Mouse (Mus musculus) stomach, postnatal 0 days (tissue): ENCODE results near the gene Slu7. TPM values are rescaled to one million over a fixed set of nuclear protein-coding genes. Genes with fewer than 3 reads are reported as not detected.

Experiments
- ATAC-seq: fragments of 200-750 bp; cut with Nextera tagmentation; 2 replicates; pipeline ENCODE4 v1.8.0; 2017; ENCODE audit not compliant: low FRiP score, low TSS enrichment
- DNase-seq: peaks from one replicate; pipeline ENCODE4 v3.0.0-alpha.2; 2016; ENCODE audit warnings: low spot score
- H3K27ac ChIP-seq: fragments of 300-500 bp; sonication (generic); replicated peaks from 2 replicates; pipeline ENCODE4 v1.5.1; 2014; ENCODE audit warnings: mild to moderate bottlenecking, control low read depth
- H3K27me3 ChIP-seq: fragments of 300-500 bp; sonication (generic); 2 replicates; pipeline ENCODE4 v1.6.1; 2014; ENCODE audit warnings: low read length; ENCODE audit not compliant: control insufficient read depth, insufficient read depth
- H3K36me3 ChIP-seq: fragments of 300-500 bp; sonication (generic); 2 replicates; pipeline ENCODE4 v1.6.1; 2014; ENCODE audit warnings: low read length, mixed read lengths; ENCODE audit not compliant: control insufficient read depth, insufficient read depth
- H3K4me1 ChIP-seq: fragments of 300-500 bp; sonication (generic); replicated peaks from 2 replicates; pipeline ENCODE4 v1.6.1; 2014; ENCODE audit warnings: antibody characterized with exemption; ENCODE audit not compliant: control insufficient read depth, insufficient read depth
- H3K4me2 ChIP-seq: fragments of 300-500 bp; sonication (generic); replicated peaks from 2 replicates; pipeline ENCODE4 v1.6.1; 2014; ENCODE audit warnings: low read depth, mild to moderate bottlenecking, control low read depth, moderate library complexity
- H3K4me3 ChIP-seq: fragments of 300-500 bp; sonication (generic); 2 replicates; pipeline ENCODE4 v1.5.1; 2014; ENCODE audit warnings: low read depth, low read length, control low read depth
- H3K9ac ChIP-seq: fragments of 300-500 bp; sonication (generic); 2 replicates; pipeline ENCODE4 v1.6.1; 2014; ENCODE audit warnings: mild to moderate bottlenecking, low read length, control low read depth, mixed read lengths
- H3K9me3 ChIP-seq: fragments of 300-500 bp; sonication (generic); 2 replicates; pipeline ENCODE4 v1.6.1; 2016; ENCODE audit warnings: low read length; ENCODE audit not compliant: control insufficient read depth
- CTCF ChIP-seq: IDR thresholded peaks from 2 replicates; pipeline ENCODE4 v1.5.1; 2016; ENCODE audit warnings: antibody characterized with exemption, low read depth, mild to moderate bottlenecking, moderate library complexity
- EP300 ChIP-seq: optimal IDR thresholded peaks from 2 replicates; pipeline ENCODE3; 2016; ENCODE audit warnings: antibody characterized with exemption
- WGBS: fragments of 180-500 bp; shearing (Covaris S2); extraction: QIAGEN DNeasy Blood & Tissue Kit; methylation state at CpG from one replicate; pipeline ENCODE4 v1.1.7; 2014; 5-methylcytosine and 5-hydroxymethylcytosine counted together
- polyA plus RNA-seq: library from polyadenylated mRNA; unstranded; fragments of >200 nt; fragmentation: Nextera tagmentation; extraction: Ambion mirVana; gene quantifications from 2 replicates; pipeline ENCODE4 v1.2.1, GENCODE M21; 2015

Slu7 gene
- polyA plus RNA-seq, 1 experiment from 2014 or later = 38.1 TPM

GRCm38 (mm10) chr11:43495037-43495436 lies 61.5 kb downstream of the Slu7 start:
- Histone ChIP-seq H3K4me2 (no peak overlapping the region), H3K36me3 (no peaks in the 10 kb centered on the region), H3K4me3 (no peak overlapping the region), H3K27me3 (no peaks in the 10 kb centered on the region), H3K27ac (no peak overlapping the region), H3K9ac (no peak overlapping the region), H3K9me3 (no peaks in the 10 kb centered on the region), H3K4me1 (no peaks in the 10 kb centered on the region)
- no peak for DNase-seq
- peak; percentile 52 for TF ChIP-seq CTCF
- TF ChIP-seq EP300 = no peak
- WGBS = 51% methylated on average over 8 of the region's 8 CpGs
- no peak for ATAC-seq

GRCm38 (mm10) chr11:43495532-43495931 lies 62.0 kb downstream of the Slu7 start:
- TF ChIP-seq CTCF (no peak), EP300 (no peak)
- peak; percentile 47; the same call in 1 of the 2 replicates for ATAC-seq
- H3K36me3 ChIP-seq = no peaks in the 10 kb centered on the region
- no peaks in the 10 kb centered on the region for H3K9me3 ChIP-seq
- peak; percentile 66 for DNase-seq
- no peak overlapping the region for H3K4me2 ChIP-seq
- H3K4me3 ChIP-seq = no peak overlapping the region
- 17% methylated on average over 3 of the region's 3 CpGs for WGBS
- no peak overlapping the region for H3K27ac ChIP-seq
- no peaks in the 10 kb centered on the region for H3K27me3 ChIP-seq
- no peaks in the 10 kb centered on the region for H3K4me1 ChIP-seq
- no peak overlapping the region for H3K9ac ChIP-seq

Other genes with a start within 250 kb of the Slu7 start
- 66.8 and 66.9 TPM in 2 replicates for gene Pttg1, start 7.5 kb upstream of the Slu7 start, polyA plus RNA-seq
- gene C1qtnf2, start 40.5 kb downstream of the Slu7 start, polyA plus RNA-seq = 18.0 and 19.8 TPM in 2 replicates
- 5.2 and 5.5 TPM in 2 replicates for gene Ccnjl, start 95.0 kb downstream of the Slu7 start, polyA plus RNA-seq
- gene 4933415A04Rik, start 153.3 kb downstream of the Slu7 start, polyA plus RNA-seq = 2.4 TPM in 2 replicates
- 5.9 and 7.6 TPM in 2 replicates for gene Fabp6, start 167.8 kb downstream of the Slu7 start, polyA plus RNA-seq
- gene Pwwp2a, start 248.3 kb downstream of the Slu7 start, polyA plus RNA-seq = 11.3 and 12.2 TPM in 2 replicates